Mouse (Mus musculus): ENCODE measurements around the gene Vps52. TPM values are rescaled to one million over a fixed set of nuclear protein-coding genes. Genes with fewer than 3 reads are reported as not detected.

Vps52 gene
- polyA plus RNA-seq, 1 experiment from 2014 or later = 42.4 TPM

DNA sequence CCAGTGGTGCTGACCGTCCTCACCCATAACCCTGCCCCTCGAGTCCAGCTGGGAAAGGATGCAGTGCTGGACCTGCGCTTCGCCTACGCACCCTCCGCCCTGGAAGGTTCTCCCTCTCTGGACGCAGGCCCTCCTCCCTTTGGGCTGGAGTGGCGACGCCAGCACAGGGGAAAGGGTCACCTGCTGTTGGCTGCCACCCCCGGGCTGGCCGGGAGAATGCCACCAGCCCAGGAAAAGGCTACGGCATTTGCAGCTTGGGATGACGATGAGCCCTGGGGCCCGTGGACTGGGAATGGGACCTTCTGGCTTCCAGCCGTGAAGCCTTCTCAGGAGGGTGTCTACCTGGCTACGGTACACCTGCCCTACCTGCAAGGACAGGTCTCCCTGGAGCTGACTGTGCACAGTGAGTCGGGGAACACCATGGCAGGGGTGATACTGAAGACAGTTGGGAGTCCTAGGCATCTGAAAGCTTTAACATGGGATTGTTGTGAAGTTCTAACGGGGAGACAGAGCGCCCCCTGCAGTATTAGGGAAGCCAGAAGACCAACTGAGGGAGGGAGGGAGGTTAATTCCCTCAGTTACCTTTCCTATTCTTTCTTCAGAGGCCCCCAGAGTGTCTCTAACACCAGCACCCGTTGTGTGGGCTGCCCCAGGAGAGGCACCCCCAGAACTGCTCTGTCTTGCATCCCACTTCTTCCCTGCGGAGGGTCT is 30.1 kb upstream of the Vps52 start:
- Histone ChIP-seq H3K27me3 (replicated peaks) (no peaks in the 10 kb centered on the region), H3K27ac (no peak overlapping the region), H3K4me2 (no peak overlapping the region), H3K9ac (no peak overlapping the region), H3K9me3 (no peaks in the 10 kb centered on the region), H3K36me3 (no peaks in the 10 kb centered on the region; the same call in 1 of the 2 replicates), H3K4me1 (peaks cover 9% of the 10 kb centered on the region), H3K4me3 (replicated peaks) (no peak overlapping the region)
- WGBS = 80% methylated on average over 21 of the region's 21 CpGs
- ATAC-seq (ENCODE audit: insufficient read depth, low FRiP score, low read depth) = no peak

DNA sequence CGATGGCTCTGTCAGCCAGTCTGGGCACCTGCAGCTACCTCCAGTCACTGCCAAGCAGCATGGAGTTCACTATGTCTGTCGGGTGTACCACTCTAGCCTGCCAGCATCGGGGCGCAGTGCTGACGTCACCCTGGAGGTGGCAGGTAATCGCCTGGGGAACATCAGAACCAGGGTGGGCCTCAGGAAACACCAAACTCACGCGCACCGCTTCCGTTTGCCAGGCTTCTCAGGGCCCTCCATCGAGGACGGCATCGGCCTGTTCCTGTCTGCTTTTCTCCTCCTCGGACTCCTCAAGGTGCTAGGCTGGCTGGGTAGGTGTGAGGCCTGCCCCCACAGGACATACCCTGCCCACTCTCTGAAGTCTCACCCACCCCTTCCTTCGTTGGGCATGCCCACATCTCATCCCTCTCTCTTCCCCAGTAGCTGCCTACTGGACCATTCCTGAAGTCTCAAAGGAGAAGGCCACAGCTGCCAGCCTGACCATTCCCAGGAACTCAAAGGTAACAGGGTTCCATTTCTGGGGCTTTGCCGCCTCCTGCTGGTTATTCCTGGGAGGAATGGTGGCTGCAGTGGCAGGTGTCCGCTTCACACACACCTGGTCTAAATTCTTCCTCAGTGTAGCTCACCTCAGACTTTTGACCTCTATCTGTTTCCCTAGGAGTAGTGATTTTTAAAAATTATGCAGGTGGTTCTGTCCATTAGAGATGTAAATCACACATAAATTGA is 29.2 kb upstream of the Vps52 start:
- no peak overlapping the region for H3K4me3 ChIP-seq (replicated peaks)
- WGBS = 71% methylated on average over 17 of the region's 17 CpGs
- H3K9me3 ChIP-seq = no peaks in the 10 kb centered on the region
- H3K9ac ChIP-seq = no peak overlapping the region
- no peaks in the 10 kb centered on the region; the same call in 1 of the 2 replicates for H3K36me3 ChIP-seq
- no peak overlapping the region for H3K27ac ChIP-seq
- ATAC-seq (ENCODE audit: insufficient read depth, low FRiP score, low read depth) = no peak
- H3K4me1 ChIP-seq = peaks cover 15% of the 10 kb centered on the region
- no peak overlapping the region for H3K4me2 ChIP-seq
- no peaks in the 10 kb centered on the region for H3K27me3 ChIP-seq (replicated peaks)

DNA sequence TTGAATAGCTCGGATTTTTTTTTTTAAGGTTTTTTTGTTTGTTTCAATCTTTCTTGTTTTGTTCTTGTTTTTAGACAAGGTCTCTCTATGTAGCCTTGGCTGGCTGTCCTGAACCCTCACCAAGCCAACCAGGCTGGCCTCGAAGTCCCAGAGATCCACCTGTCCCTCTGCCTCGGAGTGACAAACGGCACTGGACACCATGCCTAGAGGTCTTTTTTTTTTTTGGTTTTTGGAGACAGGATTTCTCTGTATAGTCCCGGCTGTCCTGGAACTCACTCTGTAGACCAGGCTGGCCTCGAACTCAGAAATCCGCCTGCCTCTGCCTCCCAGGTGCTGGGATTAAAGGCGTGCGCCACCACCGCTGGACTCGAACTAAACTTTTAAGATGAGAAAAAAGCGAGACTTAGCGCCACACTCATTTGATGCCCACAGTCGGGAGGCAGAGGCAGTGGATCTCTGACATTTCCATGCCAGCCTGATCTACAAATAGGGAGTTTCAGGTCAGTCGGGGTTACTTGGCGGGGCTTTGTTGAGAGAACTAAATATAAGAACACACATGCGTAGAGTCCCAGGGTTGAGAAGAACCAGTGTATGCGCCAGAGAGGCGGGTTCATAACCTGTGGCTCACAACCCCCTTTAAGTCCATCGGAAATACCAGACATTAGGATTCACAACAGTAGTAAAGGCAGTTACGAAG is 27.2 kb upstream of the Vps52 start:
- H3K9ac ChIP-seq = peak overlapping the region; percentile 53; the same call in 1 of the 2 replicates
- 60% methylated on average over 21 of the region's 21 CpGs for WGBS
- no peaks in the 10 kb centered on the region for H3K9me3 ChIP-seq
- ATAC-seq (ENCODE audit: insufficient read depth, low FRiP score, low read depth) = no peak
- H3K27me3 ChIP-seq (replicated peaks) = no peaks in the 10 kb centered on the region
- peak overlapping the region; percentile 81 for H3K4me3 ChIP-seq (replicated peaks)
- H3K4me1 ChIP-seq = peaks cover 17% of the 10 kb centered on the region
- H3K27ac ChIP-seq = no peak overlapping the region
- peak overlapping the region; percentile 95 for H3K4me2 ChIP-seq
- H3K36me3 ChIP-seq = no peaks in the 10 kb centered on the region; the same call in 1 of the 2 replicates

DNA sequence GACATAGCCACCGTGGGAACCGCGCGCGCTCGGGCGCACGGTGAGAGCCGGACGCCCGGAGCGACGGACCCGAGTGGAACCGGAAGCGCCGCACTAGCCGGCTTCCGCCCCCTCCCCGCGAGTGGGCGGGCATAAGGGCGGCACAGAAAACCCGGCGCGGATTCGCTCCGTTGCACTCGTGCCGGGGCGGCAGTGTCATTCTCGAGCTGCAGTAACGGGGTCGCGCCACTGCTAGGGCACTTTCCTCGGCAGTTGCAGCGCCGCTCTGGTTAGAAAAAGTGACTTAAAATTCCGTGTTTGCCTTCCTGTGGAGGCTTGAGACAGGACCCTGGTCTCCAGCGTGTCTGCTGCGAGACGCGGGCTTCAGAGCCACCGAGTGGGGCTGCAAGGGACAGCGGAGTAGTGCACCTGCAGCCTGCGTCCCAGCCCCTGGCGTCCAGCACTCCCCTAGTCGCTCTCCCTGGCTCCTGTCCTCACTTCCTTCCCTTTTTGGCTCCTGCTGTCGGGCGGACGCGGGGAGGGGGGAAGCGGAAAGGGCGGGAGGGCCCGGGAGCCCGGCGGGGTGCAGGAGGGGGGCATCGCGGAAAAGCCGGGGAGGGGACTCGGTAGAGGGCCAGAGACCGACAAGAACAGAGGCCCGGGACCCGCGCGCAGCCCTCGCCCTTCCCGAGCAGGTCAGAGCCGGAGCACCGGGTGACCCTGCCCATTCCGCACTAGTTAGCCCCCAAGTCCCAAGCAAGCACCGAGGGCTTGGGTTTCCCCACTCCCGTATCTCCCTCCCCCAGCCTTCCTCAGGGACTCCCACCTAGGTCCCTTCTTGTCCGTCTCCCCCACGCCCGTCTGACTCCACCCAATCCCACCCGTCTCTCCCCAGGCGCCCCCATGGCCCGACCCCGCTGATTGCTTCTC is 26.0 kb upstream of the Vps52 start, which contains the start of gene Rgl2:
Gene Rgl2, plus strand, starts transcription at position 173 of the 909 bp plus-strand sequence.
- Histone ChIP-seq H3K36me3 (no peaks in the 10 kb centered on the region; the same call in 1 of the 2 replicates), H3K9me3 (no peaks in the 10 kb centered on the region), H3K27ac (peak within 1 kb of the TSS; percentile 98), H3K4me2 (peak within 1 kb of the TSS; percentile 95), H3K27me3 (replicated peaks) (no peaks in the 10 kb centered on the region), H3K4me3 (replicated peaks) (peak within 1 kb of the TSS; percentile 81), H3K4me1 (peaks cover 17% of the 10 kb centered on the region), H3K9ac (peak within 1 kb of the TSS; percentile 68)
- under 1% methylated on average over 75 of the region's 80 CpGs for WGBS
- ATAC-seq (ENCODE audit: insufficient read depth, low FRiP score, low read depth) = peak; percentile 83

DNA sequence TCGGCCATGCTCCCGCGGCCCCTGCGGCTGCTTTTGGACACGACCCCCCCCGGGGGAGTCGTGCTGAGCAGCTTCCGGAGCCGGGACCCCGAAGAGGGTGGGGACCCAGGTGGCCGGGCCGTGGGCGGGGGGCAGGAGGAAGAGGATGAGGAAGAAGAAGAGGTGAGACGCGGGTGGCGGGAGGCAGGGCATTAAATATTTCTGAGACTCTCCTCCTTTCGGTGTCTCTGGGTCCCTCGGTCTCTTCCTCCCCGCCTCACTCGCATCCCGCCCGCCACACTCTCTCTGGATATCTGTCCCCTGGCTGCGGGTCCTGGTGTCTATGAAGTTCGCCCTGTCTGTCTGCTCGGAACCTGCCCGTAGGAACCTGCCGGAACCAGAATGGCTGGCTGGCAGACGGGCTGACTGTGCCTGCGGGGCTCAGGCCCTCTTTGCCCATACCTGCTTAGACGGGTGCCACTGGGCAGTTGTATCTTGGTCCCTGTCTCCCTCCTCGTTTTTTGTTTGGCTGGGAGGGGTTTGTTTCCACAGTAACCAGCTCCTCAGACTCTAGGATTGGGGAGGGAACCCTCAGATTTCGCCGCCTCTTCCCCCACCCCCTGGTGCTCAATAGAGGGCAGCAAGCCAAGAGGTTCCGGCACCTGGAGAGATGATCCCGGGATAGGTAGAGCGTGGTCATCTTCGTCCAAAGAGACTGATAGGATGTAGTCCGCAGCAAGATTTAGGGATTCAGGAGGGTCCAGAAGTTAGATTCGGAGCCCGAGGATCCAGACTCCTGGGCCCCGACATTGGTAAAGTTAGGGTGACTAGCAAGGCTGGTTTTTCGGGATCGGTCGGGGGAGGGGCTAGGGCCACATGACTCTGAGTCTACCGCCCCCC is 25.1 kb upstream of the Vps52 start:
- ATAC-seq (ENCODE audit: insufficient read depth, low FRiP score, low read depth) = peak; percentile 28; the same call in 1 of the 2 replicates
- WGBS = under 1% methylated on average over 40 of the region's 45 CpGs

DNA sequence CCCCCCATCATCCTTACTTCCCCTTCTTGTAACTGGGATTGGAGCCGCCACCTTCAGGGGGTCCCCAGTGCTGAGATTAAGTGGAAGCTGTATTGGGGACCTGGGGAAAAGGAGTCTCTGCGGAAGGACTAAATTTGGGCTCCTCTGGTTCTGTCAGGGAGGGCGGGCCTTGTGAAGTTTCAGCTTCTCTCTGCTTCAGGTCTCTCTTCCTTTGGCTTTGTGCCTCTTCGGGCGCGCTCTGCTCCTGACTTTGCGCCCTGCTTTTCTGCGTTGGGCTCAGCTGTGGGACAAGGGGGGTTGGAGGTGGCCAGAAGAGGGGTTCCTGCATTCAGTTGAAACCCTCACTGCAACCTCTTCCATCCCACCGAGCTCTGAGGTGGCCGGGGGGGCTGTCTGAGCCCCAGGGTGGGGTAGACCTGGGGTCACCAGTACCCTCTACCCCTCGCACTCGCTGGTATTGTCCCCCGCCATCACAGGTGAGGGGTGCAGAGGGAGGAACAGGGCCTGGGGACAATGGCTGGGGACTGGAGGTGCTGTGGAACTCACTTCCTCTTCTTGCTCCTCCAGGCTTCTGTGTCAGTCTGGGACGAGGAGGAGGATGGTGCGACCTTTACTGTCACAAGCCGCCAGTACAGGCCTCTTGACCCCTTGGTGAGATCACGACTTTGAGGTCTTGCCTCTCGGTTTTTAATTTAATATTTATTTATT is 24.3 kb upstream of the Vps52 start:
- Histone ChIP-seq H3K27ac (peak overlapping the region; percentile 98), H3K9me3 (no peaks in the 10 kb centered on the region)

More for the DNA sequence above, 25.1 kb upstream of the Vps52 start:
- Histone ChIP-seq H3K27me3 (replicated peaks) (no peaks in the 10 kb centered on the region), H3K9ac (peak overlapping the region; percentile 68), H3K36me3 (peaks cover 4% of the 10 kb centered on the region; the same call in 1 of the 2 replicates), H3K27ac (peak overlapping the region; percentile 98), H3K9me3 (no peaks in the 10 kb centered on the region), H3K4me2 (peak overlapping the region; percentile 95), H3K4me1 (peaks cover 17% of the 10 kb centered on the region), H3K4me3 (replicated peaks) (peak overlapping the region; percentile 81)

DNA sequence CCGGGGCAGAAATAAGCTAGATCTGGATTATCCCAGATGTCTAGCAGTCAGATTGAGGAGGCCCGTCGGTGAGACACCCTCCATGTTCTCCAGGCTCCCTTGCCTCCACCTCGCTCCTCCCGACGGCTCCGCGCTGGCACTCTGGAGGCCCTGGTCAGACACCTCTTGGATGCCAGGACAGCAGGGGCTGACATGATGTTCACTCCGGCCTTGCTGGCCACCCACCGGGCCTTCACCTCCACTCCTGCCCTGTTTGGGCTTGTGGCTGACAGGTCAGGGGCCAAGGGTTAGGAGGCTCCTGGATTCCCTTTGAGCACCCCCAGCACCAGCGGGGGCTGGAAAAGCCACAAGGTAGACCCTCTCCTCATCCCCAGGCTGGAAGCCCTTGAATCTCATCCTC is 23.7 kb upstream of the Vps52 start:
- H3K9ac ChIP-seq = no peak overlapping the region
- H3K4me2 ChIP-seq = no peak overlapping the region
- H3K27me3 ChIP-seq (replicated peaks) = no peaks in the 10 kb centered on the region
- 94% methylated on average over 11 of the region's 11 CpGs for WGBS
- ATAC-seq (ENCODE audit: insufficient read depth, low FRiP score, low read depth) = no peak
- H3K9me3 ChIP-seq = no peaks in the 10 kb centered on the region
- no peak overlapping the region for H3K4me3 ChIP-seq (replicated peaks)
- H3K4me1 ChIP-seq = peaks cover 17% of the 10 kb centered on the region
- peaks cover 8% of the 10 kb centered on the region; the same call in 1 of the 2 replicates for H3K36me3 ChIP-seq
- H3K27ac ChIP-seq = no peak overlapping the region

More for the DNA sequence above, 24.3 kb upstream of the Vps52 start:
- Histone ChIP-seq H3K9ac (0 out of 2 replicates have a peak overlapping the region, but pooled peaks have one; percentile 10), H3K36me3 (0 out of 2 replicates have a peak, but pooled peaks cover 7% of the 10 kb centered on the region), H3K4me2 (peak overlapping the region; percentile 95), H3K4me1 (peaks cover 17% of the 10 kb centered on the region), H3K27me3 (replicated peaks) (no peaks in the 10 kb centered on the region), H3K4me3 (replicated peaks) (peak overlapping the region; percentile 81)
- no peak for ATAC-seq (ENCODE audit: insufficient read depth, low FRiP score, low read depth)
- WGBS = 41% methylated on average over 18 of the region's 18 CpGs

DNA sequence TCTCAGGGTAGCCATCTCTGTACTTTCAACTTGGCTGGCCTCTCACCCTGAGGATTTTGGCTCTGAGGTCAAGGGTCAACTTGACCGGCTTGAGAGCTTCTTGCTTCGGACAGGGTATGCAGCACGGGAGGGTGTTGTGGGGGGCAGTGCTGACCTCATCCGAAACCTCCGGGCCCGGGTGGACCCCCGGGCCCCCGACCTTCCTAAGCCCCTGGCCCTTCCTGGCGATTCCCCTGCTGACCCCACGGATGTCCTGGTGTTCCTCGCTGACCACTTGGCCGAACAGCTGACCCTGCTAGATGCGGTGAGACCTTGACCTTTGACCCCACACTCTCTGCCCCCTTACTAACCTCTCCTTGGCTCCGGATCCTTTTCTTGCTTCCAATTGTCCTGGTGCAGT is 23.2 kb upstream of the Vps52 start:
- WGBS = 91% methylated on average over 14 of the region's 14 CpGs
- Histone ChIP-seq H3K36me3 (peaks cover 13% of the 10 kb centered on the region), H3K27me3 (replicated peaks) (no peaks in the 10 kb centered on the region), H3K4me3 (replicated peaks) (no peak overlapping the region), H3K4me1 (peaks cover 17% of the 10 kb centered on the region), H3K27ac (no peak overlapping the region), H3K9me3 (no peaks in the 10 kb centered on the region), H3K9ac (no peak overlapping the region), H3K4me2 (no peak overlapping the region)
- no peak for ATAC-seq (ENCODE audit: insufficient read depth, low FRiP score, low read depth)

DNA sequence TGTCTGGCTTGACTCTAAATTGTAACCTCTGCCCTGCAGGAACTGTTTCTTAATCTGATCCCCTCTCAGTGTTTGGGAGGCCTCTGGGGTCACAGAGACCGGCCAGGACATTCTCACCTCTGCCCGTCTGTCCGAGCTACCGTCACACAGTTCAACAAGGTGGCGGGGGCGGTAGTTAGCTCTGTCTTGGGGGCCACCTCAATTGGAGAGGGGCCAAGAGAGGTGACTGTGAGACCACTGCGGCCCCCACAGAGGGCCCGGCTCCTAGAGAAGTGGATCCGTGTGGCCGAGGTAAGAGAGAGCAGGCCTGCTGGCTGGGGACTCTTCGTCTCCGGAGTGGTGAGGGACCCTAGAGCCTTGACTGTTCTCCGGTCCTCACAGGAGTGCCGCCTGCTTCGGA is 22.6 kb upstream of the Vps52 start:
- Histone ChIP-seq H3K27ac (no peak overlapping the region), H3K4me2 (no peak overlapping the region), H3K9ac (no peak overlapping the region), H3K9me3 (no peaks in the 10 kb centered on the region), H3K36me3 (peaks cover 15% of the 10 kb centered on the region), H3K4me3 (replicated peaks) (no peak overlapping the region), H3K27me3 (replicated peaks) (no peaks in the 10 kb centered on the region), H3K4me1 (peaks cover 17% of the 10 kb centered on the region)
- ATAC-seq (ENCODE audit: insufficient read depth, low FRiP score, low read depth) = no peak
- WGBS = 91% methylated on average over 15 of the region's 15 CpGs

Measured in stomach, embryonic 15.5 days (tissue).